Mouse (Mus musculus): Measurements from ENCODE around the gene Nek7. TPM values are rescaled to one million over a fixed set of nuclear protein-coding genes. Genes with fewer than 3 reads are reported as not detected.

Nek7 gene
- polyA plus RNA-seq, 1 experiment from 2014 or later, result 30.6 TPM

DNA sequence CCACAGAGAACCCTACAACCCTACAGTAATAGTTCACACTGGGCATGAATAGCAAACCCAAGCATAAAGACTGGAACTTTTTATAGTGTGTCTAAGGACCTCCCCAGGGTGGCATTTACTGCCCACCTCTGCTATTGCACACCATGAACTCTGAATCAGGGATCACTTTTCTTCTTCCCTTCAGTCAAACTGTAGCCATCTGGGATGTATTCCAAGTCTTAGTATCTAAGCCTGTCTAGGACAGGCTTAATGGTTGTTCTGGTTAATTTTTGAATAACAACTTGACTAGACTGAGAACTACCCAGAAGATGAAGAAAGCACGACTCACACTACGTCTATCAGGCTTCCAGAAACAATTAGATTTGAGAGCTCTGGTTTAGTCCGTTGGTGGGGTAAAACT lies 8.5 kb upstream of the Nek7 start:
- Histone ChIP-seq H3K27me3 (ENCODE audit: control insufficient read depth, insufficient read depth, low read length) (no peaks in the 10 kb centered on the region), H3K4me2 (no peak overlapping the region), H3K36me3 (ENCODE audit: control insufficient read depth, insufficient read depth, low read length) (no peaks in the 10 kb centered on the region), H3K4me3 (ENCODE audit: low read depth, low read length) (no peak overlapping the region), H3K9me3 (ENCODE audit: control insufficient read depth, low read length) (no peaks in the 10 kb centered on the region), H3K9ac (ENCODE audit: low read length) (no peak overlapping the region), H3K27ac (ENCODE audit: low read depth, low read length) (no peak overlapping the region), H3K4me1 (ENCODE audit: control insufficient read depth, insufficient read depth, low read length) (no peaks in the 10 kb centered on the region)
- WGBS, result 87% methylated on average over 3 of the region's 3 CpGs
- DNase-seq (ENCODE audit: low spot score, missing footprints), result no peak
- ATAC-seq (ENCODE audit: low FRiP score), result no peak

DNA sequence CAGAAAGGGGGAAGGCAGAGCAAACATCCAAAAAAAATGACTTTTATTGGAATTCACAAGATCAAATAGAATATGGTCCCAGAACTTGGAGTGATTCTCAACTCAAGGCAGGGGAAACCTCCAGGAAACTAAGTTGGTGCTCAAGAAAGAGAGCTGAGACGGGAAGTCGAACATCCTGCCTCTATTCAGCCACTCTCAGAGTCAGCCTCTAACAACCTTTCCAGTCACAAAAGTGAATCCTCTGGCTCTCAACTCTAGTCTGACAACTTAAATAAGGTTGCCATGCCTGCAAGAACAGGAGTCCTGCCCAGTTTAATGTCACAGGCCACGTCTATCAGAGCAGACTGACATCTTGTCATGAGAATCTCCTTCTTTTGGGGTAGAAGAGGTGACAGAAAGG lies 7.9 kb upstream of the Nek7 start:
- 83% methylated on average over 3 of the region's 3 CpGs for WGBS
- no peaks in the 10 kb centered on the region for H3K9me3 ChIP-seq (ENCODE audit: control insufficient read depth, low read length)
- no peak for ATAC-seq (ENCODE audit: low FRiP score)

GRCm38 (mm10) chr1:138626288-138626687 lies 6.3 kb upstream of the Nek7 start:
- H3K27ac ChIP-seq (ENCODE audit: low read depth, low read length), result no peak overlapping the region
- H3K4me2 ChIP-seq, result no peak overlapping the region
- DNase-seq (ENCODE audit: low spot score, missing footprints) (no peak), ATAC-seq (ENCODE audit: low FRiP score) (no peak)
- no peak overlapping the region for H3K9ac ChIP-seq (ENCODE audit: low read length)
- H3K4me1 ChIP-seq (ENCODE audit: control insufficient read depth, insufficient read depth, low read length), result no peaks in the 10 kb centered on the region
- no peaks in the 10 kb centered on the region for H3K36me3 ChIP-seq (ENCODE audit: control insufficient read depth, insufficient read depth, low read length)
- no peak overlapping the region for H3K4me3 ChIP-seq (ENCODE audit: low read depth, low read length)
- 80% methylated on average over 3 of the region's 3 CpGs for WGBS
- no peaks in the 10 kb centered on the region for H3K9me3 ChIP-seq (ENCODE audit: control insufficient read depth, low read length)
- no peaks in the 10 kb centered on the region for H3K27me3 ChIP-seq (ENCODE audit: control insufficient read depth, insufficient read depth, low read length)

More for the DNA sequence above, 7.9 kb upstream of the Nek7 start:
- H3K27ac ChIP-seq (ENCODE audit: low read depth, low read length), result no peak overlapping the region
- no peaks in the 10 kb centered on the region for H3K27me3 ChIP-seq (ENCODE audit: control insufficient read depth, insufficient read depth, low read length)
- no peak for DNase-seq (ENCODE audit: low spot score, missing footprints)
- no peaks in the 10 kb centered on the region for H3K36me3 ChIP-seq (ENCODE audit: control insufficient read depth, insufficient read depth, low read length)
- H3K4me2 ChIP-seq, result no peak overlapping the region
- no peaks in the 10 kb centered on the region for H3K4me1 ChIP-seq (ENCODE audit: control insufficient read depth, insufficient read depth, low read length)
- no peak overlapping the region for H3K4me3 ChIP-seq (ENCODE audit: low read depth, low read length)
- no peak overlapping the region for H3K9ac ChIP-seq (ENCODE audit: low read length)

DNA sequence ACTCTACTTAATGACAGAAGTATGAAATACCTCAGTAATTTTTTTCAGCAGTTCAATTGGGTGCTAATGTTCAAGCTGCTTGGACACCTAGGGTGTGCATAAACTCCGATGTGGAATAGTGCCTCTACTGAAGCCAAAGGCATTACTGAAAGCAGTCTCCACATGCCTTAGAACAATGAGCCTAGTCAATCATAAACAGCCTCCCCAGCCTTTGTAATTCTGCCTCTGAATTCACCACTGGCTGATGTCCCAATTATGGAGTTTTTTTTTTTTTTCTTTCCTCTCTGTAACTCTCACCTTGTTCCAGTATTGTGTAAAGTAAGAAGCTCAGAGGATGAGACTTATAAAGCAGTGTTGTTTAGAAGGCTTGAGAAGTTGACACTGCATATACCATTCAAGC lies 3.9 kb upstream of the Nek7 start:
- no peaks in the 10 kb centered on the region for H3K36me3 ChIP-seq (ENCODE audit: control insufficient read depth, insufficient read depth, low read length)
- no peak overlapping the region for H3K27ac ChIP-seq (ENCODE audit: low read depth, low read length)
- H3K4me1 ChIP-seq (ENCODE audit: control insufficient read depth, insufficient read depth, low read length), result peaks cover 2% of the 10 kb centered on the region; the same call in 1 of the 2 replicates
- ATAC-seq (ENCODE audit: low FRiP score) (no peak), DNase-seq (ENCODE audit: low spot score, missing footprints) (no peak)
- no peaks in the 10 kb centered on the region for H3K9me3 ChIP-seq (ENCODE audit: control insufficient read depth, low read length)
- H3K27me3 ChIP-seq (ENCODE audit: control insufficient read depth, insufficient read depth, low read length), result no peaks in the 10 kb centered on the region
- H3K9ac ChIP-seq (ENCODE audit: low read length), result no peak overlapping the region
- WGBS, result 67% methylated on average over 1 of the region's 1 CpGs
- no peak overlapping the region for H3K4me2 ChIP-seq
- no peak overlapping the region for H3K4me3 ChIP-seq (ENCODE audit: low read depth, low read length)

- H3K27me3 ChIP-seq (ENCODE audit: control insufficient read depth, insufficient read depth, low read length), result no peaks in the 10 kb centered on the region
- ATAC-seq (ENCODE audit: low FRiP score), result no peak
- H3K4me3 ChIP-seq (ENCODE audit: low read depth, low read length), result no peak overlapping the region
- WGBS, result 89% methylated on average over 5 of the region's 5 CpGs
- H3K4me2 ChIP-seq, result no peak overlapping the region
- no peak overlapping the region for H3K27ac ChIP-seq (ENCODE audit: low read depth, low read length)
- H3K9me3 ChIP-seq (ENCODE audit: control insufficient read depth, low read length), result no peaks in the 10 kb centered on the region
- H3K4me1 ChIP-seq (ENCODE audit: control insufficient read depth, insufficient read depth, low read length), result peaks cover 2% of the 10 kb centered on the region; the same call in 1 of the 2 replicates
- no peak overlapping the region for H3K9ac ChIP-seq (ENCODE audit: low read length)
- DNase-seq (ENCODE audit: low spot score, missing footprints), result peak; percentile 51
- no peaks in the 10 kb centered on the region for H3K36me3 ChIP-seq (ENCODE audit: control insufficient read depth, insufficient read depth, low read length)
Measured at GRCm38 (mm10) chr1:138622831-138623230, 2.9 kb upstream of the Nek7 start.

- Histone ChIP-seq H3K4me2 (no peak overlapping the region), H3K27me3 (ENCODE audit: control insufficient read depth, insufficient read depth, low read length) (no peaks in the 10 kb centered on the region), H3K4me1 (ENCODE audit: control insufficient read depth, insufficient read depth, low read length) (peaks cover 2% of the 10 kb centered on the region; the same call in 1 of the 2 replicates), H3K27ac (ENCODE audit: low read depth, low read length) (no peak overlapping the region), H3K4me3 (ENCODE audit: low read depth, low read length) (no peak overlapping the region), H3K9ac (ENCODE audit: low read length) (no peak overlapping the region), H3K36me3 (ENCODE audit: control insufficient read depth, insufficient read depth, low read length) (no peaks in the 10 kb centered on the region), H3K9me3 (ENCODE audit: control insufficient read depth, low read length) (no peaks in the 10 kb centered on the region)
- WGBS, result 79% methylated on average over 3 of the region's 3 CpGs
- ATAC-seq (ENCODE audit: low FRiP score) (no peak), DNase-seq (ENCODE audit: low spot score, missing footprints) (peak; percentile 39)
Measured at GRCm38 (mm10) chr1:138622431-138622830, 2.5 kb upstream of the Nek7 start.

- DNase-seq (ENCODE audit: low spot score, missing footprints), result peak; percentile 99
- under 1% methylated on average over 59 of the region's 83 CpGs for WGBS
- H3K4me2 ChIP-seq, result peak overlapping the region; percentile 66
- peak overlapping the region; percentile 60 for H3K4me3 ChIP-seq (ENCODE audit: low read depth, low read length)
- peak overlapping the region; percentile 90 for H3K27ac ChIP-seq (ENCODE audit: low read depth, low read length)
- ATAC-seq (ENCODE audit: low FRiP score), result peak; percentile 96
- no peaks in the 10 kb centered on the region for H3K27me3 ChIP-seq (ENCODE audit: control insufficient read depth, insufficient read depth, low read length)
- peak overlapping the region; percentile 74 for H3K9ac ChIP-seq (ENCODE audit: low read length)
- peaks cover 5% of the 10 kb centered on the region; the same call in 1 of the 2 replicates for H3K4me1 ChIP-seq (ENCODE audit: control insufficient read depth, insufficient read depth, low read length)
- no peaks in the 10 kb centered on the region for H3K9me3 ChIP-seq (ENCODE audit: control insufficient read depth, low read length)
- H3K36me3 ChIP-seq (ENCODE audit: control insufficient read depth, insufficient read depth, low read length), result no peaks in the 10 kb centered on the region
Measured at GRCm38 (mm10) chr1:138619114-138619971, 598 bp downstream of the Nek7 start.

DNA sequence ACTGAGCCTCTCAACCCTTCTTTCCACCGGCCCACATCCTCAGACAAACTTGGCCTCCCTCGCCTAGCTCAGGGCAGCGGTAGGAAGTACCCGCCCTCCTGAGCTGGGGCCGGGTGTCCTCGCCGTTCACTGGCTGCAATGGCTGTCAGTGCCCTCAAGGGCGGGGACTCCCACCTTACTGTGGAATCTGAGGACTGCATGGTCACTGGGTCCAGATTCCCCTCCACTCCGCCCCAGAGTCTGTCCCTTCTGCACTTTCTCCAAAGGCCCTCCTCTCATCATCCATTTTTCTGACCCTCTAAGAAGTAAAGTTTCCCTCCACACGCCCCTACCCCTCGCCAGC lies 2.0 kb downstream of the Nek7 start:
- H3K27me3 ChIP-seq (ENCODE audit: control insufficient read depth, insufficient read depth, low read length), result no peaks in the 10 kb centered on the region
- ATAC-seq (ENCODE audit: low FRiP score) (peak; percentile 88), DNase-seq (ENCODE audit: low spot score, missing footprints) (peak; percentile 94)
- H3K9ac ChIP-seq (ENCODE audit: low read length), result peak overlapping the region; percentile 58
- no peaks in the 10 kb centered on the region for H3K9me3 ChIP-seq (ENCODE audit: control insufficient read depth, low read length)
- H3K27ac ChIP-seq (ENCODE audit: low read depth, low read length), result peak overlapping the region; percentile 35; the same call in 1 of the 2 replicates
- under 1% methylated on average over 11 of the region's 11 CpGs for whole genome bisulfite sequencing
- H3K4me2 ChIP-seq, result peak overlapping the region; percentile 66
- no peaks in the 10 kb centered on the region for H3K36me3 ChIP-seq (ENCODE audit: control insufficient read depth, insufficient read depth, low read length)
- H3K4me1 ChIP-seq (ENCODE audit: control insufficient read depth, insufficient read depth, low read length), result peaks cover 5% of the 10 kb centered on the region; the same call in 1 of the 2 replicates
- peak overlapping the region; percentile 60 for H3K4me3 ChIP-seq (ENCODE audit: low read depth, low read length)

DNA sequence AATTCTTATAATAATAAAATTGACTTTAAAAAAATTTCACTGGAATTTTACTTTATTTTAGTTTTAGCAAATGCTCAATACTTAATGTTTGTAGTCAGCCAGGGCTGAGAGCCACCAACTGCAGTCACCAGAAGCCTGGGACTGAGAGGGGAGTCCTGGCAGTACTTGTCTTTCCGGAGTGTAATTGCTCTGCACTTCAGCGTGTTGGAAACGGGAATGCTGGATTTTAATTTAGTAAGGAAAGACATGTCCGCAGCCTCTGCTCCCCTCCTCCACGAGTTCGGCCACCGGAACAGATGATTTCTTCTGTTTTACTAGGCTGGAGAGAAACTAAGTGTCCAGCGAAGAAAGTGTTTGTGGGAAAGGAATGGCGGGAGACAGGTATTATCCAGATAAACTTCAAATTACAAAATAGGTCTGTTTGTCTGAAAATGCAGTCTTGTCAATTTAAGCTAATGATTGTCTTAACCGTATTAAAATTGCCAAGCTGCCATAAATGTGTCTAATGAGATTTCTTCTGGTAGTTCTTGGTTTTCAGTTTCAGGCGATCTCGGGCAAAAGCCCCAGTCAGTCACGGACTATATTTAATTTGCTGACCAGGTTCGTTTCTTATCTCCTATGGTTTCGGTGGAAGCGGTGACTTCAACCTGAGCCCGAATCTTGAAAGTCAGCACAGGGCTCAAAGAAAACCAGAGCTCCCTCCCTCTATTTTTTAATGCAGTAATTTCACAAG lies 2.5 kb downstream of the Nek7 start:
- ATAC-seq (ENCODE audit: low FRiP score) (no peak), DNase-seq (ENCODE audit: low spot score, missing footprints) (no peak)
- H3K9ac ChIP-seq (ENCODE audit: low read length), result peak overlapping the region; percentile 58
- no peaks in the 10 kb centered on the region for H3K27me3 ChIP-seq (ENCODE audit: control insufficient read depth, insufficient read depth, low read length)
- peaks cover 5% of the 10 kb centered on the region; the same call in 1 of the 2 replicates for H3K4me1 ChIP-seq (ENCODE audit: control insufficient read depth, insufficient read depth, low read length)
- H3K4me3 ChIP-seq (ENCODE audit: low read depth, low read length), result peak overlapping the region; percentile 60
- peak overlapping the region; percentile 35; the same call in 1 of the 2 replicates for H3K27ac ChIP-seq (ENCODE audit: low read depth, low read length)
- no peaks in the 10 kb centered on the region for H3K9me3 ChIP-seq (ENCODE audit: control insufficient read depth, low read length)
- WGBS, result 23% methylated on average over 17 of the region's 17 CpGs
- peak overlapping the region; percentile 66 for H3K4me2 ChIP-seq
- H3K36me3 ChIP-seq (ENCODE audit: control insufficient read depth, insufficient read depth, low read length), result no peaks in the 10 kb centered on the region

Measured in midbrain, embryonic 11.5 days (tissue).